Mouse (Mus musculus) limb, embryonic 13.5 days (tissue): Measurements from ENCODE around the gene Drc3. TPM values are rescaled to one million over a fixed set of nuclear protein-coding genes. Genes with fewer than 3 reads are reported as not detected.
A peak's percentile ranks its signal among the peaks of the same experiment; 100 is the strongest.

Experiments used
- ATAC-seq: fragments of 200-750 bp; cut with Nextera tagmentation; 2 replicates; pipeline ENCODE4 v1.8.0; 2017; ENCODE audit warnings: low read depth, moderate number of reproducible peaks, moderate TSS enrichment; ENCODE audit not compliant: low FRiP score
- H3K27ac ChIP-seq: fragments of 300-500 bp; sonication (generic); 2 replicates; pipeline ENCODE4 v1.5.1; 2015; ENCODE audit warnings: inconsistent platforms, mild to moderate bottlenecking, moderate library complexity
- H3K27me3 ChIP-seq: fragments of 300-500 bp; sonication (generic); 2 replicates; pipeline ENCODE4 v1.6.1; 2015; ENCODE audit warnings: mild to moderate bottlenecking, inconsistent platforms
- H3K36me3 ChIP-seq: fragments of 300-500 bp; sonication (generic); 2 replicates; pipeline ENCODE4 v1.6.1; 2015; ENCODE audit warnings: inconsistent platforms, mild to moderate bottlenecking, moderate library complexity
- H3K4me1 ChIP-seq: fragments of 300-500 bp; sonication (generic); 2 replicates; pipeline ENCODE4 v1.6.1; 2015; ENCODE audit warnings: inconsistent platforms
- H3K4me2 ChIP-seq: fragments of 300-500 bp; sonication (generic); replicated peaks from 2 replicates; pipeline ENCODE4 v1.6.1; 2015; ENCODE audit warnings: inconsistent platforms, mild to moderate bottlenecking, moderate library complexity
- H3K4me3 ChIP-seq: fragments of 300-500 bp; sonication (generic); 2 replicates; pipeline ENCODE4 v1.5.1; 2015; ENCODE audit warnings: moderate library complexity, mild to moderate bottlenecking, inconsistent platforms
- H3K9ac ChIP-seq: fragments of 300-500 bp; sonication (generic); 2 replicates; pipeline ENCODE4 v1.6.1; 2015; ENCODE audit warnings: mild to moderate bottlenecking, inconsistent platforms
- H3K9me3 ChIP-seq: fragments of 300-500 bp; sonication (generic); 2 replicates; pipeline ENCODE4 v1.6.1; 2016; ENCODE audit warnings: inconsistent platforms
- WGBS: fragments of 180-500 bp; shearing (Covaris S2); methylation state at CpG from one replicate; pipeline ENCODE4 v1.1.7; 2015; 5-methylcytosine and 5-hydroxymethylcytosine counted together
- polyA plus RNA-seq: library from polyadenylated mRNA; unstranded; fragments of >200 nt; fragmentation: Nextera tagmentation; extraction: Ambion mirVana; gene quantifications from 2 replicates; pipeline ENCODE4 v1.2.1, GENCODE M21; 2015

Gene Drc3
- polyA plus RNA-seq, 1 experiment from 2014 or later = 1.0 TPM

DNA sequence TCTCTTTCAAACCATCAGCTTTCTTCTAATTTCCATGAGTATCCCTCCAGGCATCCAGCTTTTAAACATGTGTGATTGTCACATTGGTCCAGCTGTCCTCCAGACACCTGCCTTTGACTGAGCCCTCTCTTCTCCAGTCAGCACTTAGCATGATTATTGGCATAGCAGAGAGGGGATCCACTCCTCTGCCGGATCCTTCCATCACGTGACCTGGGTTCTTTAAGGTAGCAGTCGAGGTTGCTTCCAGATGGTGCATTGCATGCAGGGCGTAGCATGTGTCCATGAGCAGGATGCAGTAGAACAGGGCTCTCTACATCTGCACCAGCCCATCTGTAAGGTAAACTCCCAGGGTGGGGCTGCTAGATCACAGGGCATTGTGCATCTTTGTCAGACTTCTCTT lies 15.8 kb downstream of the Drc3 start:
- ATAC-seq = no peak
- Histone ChIP-seq H3K9ac (no peak overlapping the region), H3K4me3 (no peak overlapping the region), H3K9me3 (no peaks in the 10 kb centered on the region), H3K4me2 (no peak overlapping the region), H3K27ac (no peak overlapping the region), H3K4me1 (peaks cover 23% of the 10 kb centered on the region), H3K36me3 (no peaks in the 10 kb centered on the region), H3K27me3 (no peaks in the 10 kb centered on the region)
- 61% methylated on average over 4 of the region's 4 CpGs for WGBS

DNA sequence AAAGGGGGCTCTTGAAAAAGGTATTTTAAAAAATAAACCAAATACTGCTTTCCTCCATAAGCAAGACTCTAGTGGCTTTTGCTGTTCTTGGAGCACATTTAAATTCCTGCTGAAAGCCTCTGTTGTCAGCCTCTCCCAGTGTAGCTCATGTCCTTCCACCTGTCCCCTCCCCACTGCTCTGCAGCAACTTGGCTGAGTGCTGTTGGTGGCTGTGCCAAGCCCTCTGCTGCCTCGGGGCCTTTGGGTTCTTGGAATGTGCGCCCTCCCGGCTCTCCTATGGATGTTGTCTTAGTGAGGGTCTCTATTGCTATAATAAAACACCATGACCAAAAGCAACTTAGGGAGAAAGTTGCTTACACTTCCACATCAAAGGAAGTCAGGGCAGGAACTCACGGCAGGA lies 16.3 kb downstream of the Drc3 start:
- H3K27ac ChIP-seq = no peak overlapping the region
- no peak overlapping the region for H3K4me3 ChIP-seq
- H3K36me3 ChIP-seq = no peaks in the 10 kb centered on the region
- H3K4me2 ChIP-seq = no peak overlapping the region
- peaks cover 23% of the 10 kb centered on the region for H3K4me1 ChIP-seq
- no peak overlapping the region for H3K9ac ChIP-seq
- no peaks in the 10 kb centered on the region for H3K9me3 ChIP-seq
- ATAC-seq = no peak
- 36% methylated on average over 4 of the region's 4 CpGs for WGBS
- no peaks in the 10 kb centered on the region for H3K27me3 ChIP-seq

DNA sequence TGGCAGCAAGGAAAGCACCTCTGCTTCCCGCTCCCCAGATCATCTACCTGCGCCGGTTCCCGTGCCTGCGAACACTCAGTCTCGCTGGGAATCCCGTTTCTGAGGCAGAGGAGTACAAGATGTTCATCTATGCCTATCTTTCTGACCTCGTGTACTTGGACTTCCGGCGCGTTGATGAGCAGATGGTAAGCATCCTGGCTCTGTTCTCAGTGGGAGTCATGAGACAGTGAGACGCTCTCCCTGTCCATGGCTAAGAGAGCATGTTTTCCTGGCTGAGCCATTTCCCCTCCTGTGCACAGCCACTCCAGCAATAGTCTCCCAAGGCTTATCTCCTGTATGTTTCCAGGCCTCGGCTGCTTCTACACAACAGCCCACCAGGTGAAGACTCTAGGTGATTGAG lies 17.3 kb downstream of the Drc3 start:
- H3K27ac ChIP-seq = no peak overlapping the region
- H3K27me3 ChIP-seq = no peaks in the 10 kb centered on the region
- 85% methylated on average over 13 of the region's 13 CpGs for WGBS
- H3K4me3 ChIP-seq = no peak overlapping the region
- no peaks in the 10 kb centered on the region for H3K9me3 ChIP-seq
- no peak overlapping the region for H3K9ac ChIP-seq
- peaks cover 21% of the 10 kb centered on the region for H3K4me1 ChIP-seq
- H3K36me3 ChIP-seq = no peaks in the 10 kb centered on the region
- H3K4me2 ChIP-seq = no peak overlapping the region
- no peak for ATAC-seq

DNA sequence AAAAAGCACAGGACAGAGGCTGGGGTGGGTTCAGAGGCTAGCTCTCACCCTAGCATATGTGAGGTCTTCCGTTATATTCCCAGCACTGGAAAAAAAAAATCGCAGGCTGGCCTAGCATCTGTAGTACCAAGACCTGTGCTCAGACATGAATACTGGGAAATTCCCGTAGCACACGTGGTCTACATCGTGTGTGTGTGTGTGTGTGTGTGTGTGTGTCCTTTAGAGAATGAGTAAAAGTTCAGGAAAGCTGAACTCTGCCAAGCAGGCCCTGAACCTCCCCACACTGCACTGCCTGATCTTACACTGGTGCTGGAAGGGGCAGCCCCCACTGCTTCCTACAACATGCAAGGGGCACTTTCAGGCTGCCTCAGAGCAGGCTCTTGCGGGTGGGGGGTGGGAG lies 21.4 kb downstream of the Drc3 start:
- no peak for ATAC-seq
- 67% methylated on average over 6 of the region's 6 CpGs for WGBS

DNA sequence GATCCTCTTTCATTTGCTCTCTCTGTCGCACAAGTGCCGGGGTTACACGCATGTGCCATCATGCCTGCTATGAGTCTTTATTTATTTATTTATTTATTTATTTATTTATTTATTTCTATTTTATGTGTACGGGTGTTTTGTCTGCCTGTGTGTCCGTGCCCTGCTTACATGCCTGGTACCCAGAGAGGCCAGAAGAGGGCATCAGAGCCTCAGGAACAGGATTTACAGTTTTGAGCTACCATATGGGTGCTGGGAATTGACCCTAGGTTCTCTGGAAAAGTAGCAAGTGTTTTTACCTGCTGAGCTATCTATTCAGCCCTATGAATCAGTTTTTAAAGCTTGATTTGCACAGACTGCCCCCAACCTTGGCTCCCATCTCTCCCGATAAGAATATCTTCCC lies 30.4 kb downstream of the Drc3 start:
- Histone ChIP-seq H3K4me1 (peaks cover 10% of the 10 kb centered on the region), H3K27me3 (no peaks in the 10 kb centered on the region), H3K9ac (no peak overlapping the region), H3K9me3 (no peaks in the 10 kb centered on the region), H3K27ac (no peak overlapping the region), H3K4me2 (no peak overlapping the region), H3K4me3 (no peak overlapping the region), H3K36me3 (no peaks in the 10 kb centered on the region)
- ATAC-seq = no peak
- 90% methylated on average over 6 of the region's 6 CpGs for WGBS

More for the DNA sequence above, 21.4 kb downstream of the Drc3 start:
- Histone ChIP-seq H3K27ac (no peak overlapping the region), H3K4me3 (no peak overlapping the region), H3K27me3 (no peaks in the 10 kb centered on the region), H3K9me3 (no peaks in the 10 kb centered on the region), H3K36me3 (no peaks in the 10 kb centered on the region), H3K4me1 (no peaks in the 10 kb centered on the region), H3K9ac (0 out of 2 replicates have a peak overlapping the region, but pooled peaks have one; percentile 25), H3K4me2 (no peak overlapping the region)

DNA sequence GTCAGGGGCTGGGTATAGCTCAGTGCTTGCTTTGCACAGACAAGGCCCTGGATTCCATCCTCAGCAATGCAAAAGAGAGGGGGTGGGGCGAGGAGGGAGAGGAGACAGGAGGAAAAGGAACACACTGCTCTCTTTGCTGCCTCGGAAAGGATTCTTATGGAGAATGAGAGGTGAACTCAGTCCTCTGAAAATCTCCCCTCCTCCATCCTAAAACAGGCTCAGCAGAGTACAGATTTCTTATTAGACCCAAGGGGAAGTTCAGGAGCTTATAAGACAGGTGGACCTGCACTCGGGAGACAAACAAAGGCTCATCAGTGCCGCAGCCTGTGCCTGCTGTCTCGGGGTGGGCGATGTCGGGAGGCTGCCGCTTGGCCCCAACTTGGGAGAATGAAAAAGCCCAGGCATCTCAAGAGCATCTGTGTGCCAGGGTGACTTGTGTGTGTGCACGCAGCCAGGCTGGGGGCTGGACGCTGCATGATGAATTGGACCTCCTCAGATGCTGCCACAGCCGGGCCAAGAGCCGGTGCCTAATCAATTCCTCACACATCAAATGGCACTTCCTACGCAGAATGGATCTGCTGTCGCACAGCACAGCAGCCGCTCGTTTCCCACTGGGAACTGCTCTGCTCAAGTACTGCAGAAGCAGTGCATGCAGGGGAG lies 31.8 kb downstream of the Drc3 start:
- Histone ChIP-seq H3K4me1 (peaks cover 10% of the 10 kb centered on the region), H3K9ac (peak overlapping the region; percentile 53), H3K4me2 (peak overlapping the region; percentile 49), H3K4me3 (no peak overlapping the region), H3K27me3 (no peaks in the 10 kb centered on the region), H3K27ac (no peak overlapping the region), H3K36me3 (no peaks in the 10 kb centered on the region), H3K9me3 (no peaks in the 10 kb centered on the region)
- WGBS = 6% methylated on average over 16 of the region's 16 CpGs
- no peak for ATAC-seq

DNA sequence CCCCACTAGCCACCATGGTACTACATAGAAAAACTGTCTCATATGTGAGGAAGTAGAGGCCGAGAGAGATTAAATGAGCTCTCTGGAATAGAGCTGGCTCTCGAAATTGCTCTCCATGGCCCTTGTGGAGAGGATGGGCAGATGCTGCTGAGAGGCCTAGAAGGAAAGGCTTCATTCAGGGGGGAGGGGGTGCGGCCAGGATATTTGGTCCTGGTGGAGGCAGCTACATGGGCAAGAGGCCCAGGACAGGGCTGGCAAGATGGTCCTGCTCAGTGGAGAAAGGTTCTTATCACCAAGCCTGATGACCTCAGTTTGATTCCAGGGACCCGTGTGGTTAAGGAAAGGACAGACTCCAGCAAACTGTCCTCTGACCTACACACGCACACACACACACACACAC lies 32.8 kb downstream of the Drc3 start:
- ATAC-seq = no peak
- no peaks in the 10 kb centered on the region for H3K27me3 ChIP-seq
- peaks cover 10% of the 10 kb centered on the region for H3K4me1 ChIP-seq
- no peak overlapping the region for H3K4me3 ChIP-seq
- H3K27ac ChIP-seq = no peak overlapping the region
- no peaks in the 10 kb centered on the region for H3K9me3 ChIP-seq
- no peaks in the 10 kb centered on the region for H3K36me3 ChIP-seq
- H3K4me2 ChIP-seq = no peak overlapping the region
- WGBS = 78% methylated on average over 5 of the region's 5 CpGs
- H3K9ac ChIP-seq = no peak overlapping the region

DNA sequence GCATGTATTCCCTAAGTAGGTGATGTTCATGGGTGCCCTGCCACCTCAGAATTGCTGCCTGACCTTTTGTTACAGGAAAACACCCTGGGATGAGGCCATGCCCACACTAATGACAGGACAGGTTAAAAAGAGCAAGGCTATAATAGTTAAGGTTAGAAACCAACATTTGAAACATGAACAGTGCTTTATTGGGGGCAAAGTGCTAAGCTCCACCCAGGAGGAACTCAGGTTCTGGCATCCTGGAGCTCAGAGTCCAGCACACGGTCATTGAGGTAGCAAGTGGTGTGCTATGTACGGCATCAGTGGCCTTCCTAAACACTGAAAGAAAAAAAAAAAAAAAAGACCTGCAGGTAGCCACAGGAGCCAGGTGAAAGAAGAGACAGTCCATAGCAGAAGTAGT lies 34.8 kb downstream of the Drc3 start:
- Histone ChIP-seq H3K4me3 (no peak overlapping the region), H3K27me3 (no peaks in the 10 kb centered on the region), H3K9me3 (no peaks in the 10 kb centered on the region), H3K9ac (no peak overlapping the region), H3K36me3 (no peaks in the 10 kb centered on the region), H3K4me1 (peaks cover 10% of the 10 kb centered on the region), H3K4me2 (no peak overlapping the region), H3K27ac (no peak overlapping the region)
- 86% methylated on average over 2 of the region's 2 CpGs for WGBS
- ATAC-seq = no peak

DNA sequence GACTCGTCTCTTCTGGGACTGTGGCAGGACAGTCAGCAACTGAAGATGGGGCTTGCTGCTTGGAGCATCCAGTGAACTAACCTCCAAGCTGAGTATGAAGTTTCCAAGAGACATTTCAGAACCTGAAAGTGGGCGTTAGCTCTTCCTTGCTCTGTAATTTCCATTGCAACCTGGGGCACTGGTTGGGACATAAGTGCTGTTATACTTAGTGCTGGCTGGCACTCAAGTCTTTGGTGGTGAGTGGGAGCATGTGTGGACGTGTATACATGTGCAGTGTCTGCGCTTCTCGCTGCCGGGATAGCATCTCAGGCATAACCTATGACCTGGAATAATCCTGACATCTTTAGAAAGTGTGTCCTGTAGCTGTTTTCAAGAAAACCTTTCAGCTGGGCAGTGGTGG lies 38.2 kb downstream of the Drc3 start:
- no peaks in the 10 kb centered on the region for H3K36me3 ChIP-seq
- no peaks in the 10 kb centered on the region for H3K27me3 ChIP-seq
- no peak overlapping the region for H3K4me2 ChIP-seq
- H3K4me3 ChIP-seq = no peak overlapping the region
- WGBS = 77% methylated on average over 6 of the region's 6 CpGs
- no peaks in the 10 kb centered on the region for H3K4me1 ChIP-seq
- H3K9me3 ChIP-seq = no peaks in the 10 kb centered on the region
- no peak for ATAC-seq
- no peak overlapping the region for H3K27ac ChIP-seq
- H3K9ac ChIP-seq = no peak overlapping the region

DNA sequence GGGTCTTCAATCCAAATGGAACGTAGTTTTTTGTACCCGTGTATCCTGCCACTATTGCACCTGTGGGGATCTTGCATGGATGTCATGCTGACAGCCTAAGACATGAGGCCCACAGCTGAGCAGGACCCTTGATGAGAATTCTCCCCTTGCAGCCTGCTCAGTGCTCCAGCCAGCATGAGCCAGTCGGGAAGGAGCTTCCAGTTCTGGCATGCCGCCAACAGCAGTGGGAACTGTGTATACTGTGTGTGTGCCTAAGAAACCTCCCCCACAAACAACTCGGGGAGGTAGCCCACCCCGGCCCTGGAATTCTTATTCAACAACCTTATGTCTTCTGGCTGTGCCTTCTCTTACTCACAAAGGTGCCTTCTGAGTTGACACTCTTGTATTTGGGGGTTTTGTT lies 43.4 kb downstream of the Drc3 start:
- Histone ChIP-seq H3K4me3 (no peak overlapping the region), H3K36me3 (peaks cover 21% of the 10 kb centered on the region), H3K27me3 (no peaks in the 10 kb centered on the region), H3K9me3 (no peaks in the 10 kb centered on the region), H3K4me1 (peaks cover 5% of the 10 kb centered on the region; the same call in 1 of the 2 replicates), H3K4me2 (no peak overlapping the region), H3K9ac (no peak overlapping the region), H3K27ac (no peak overlapping the region)
- ATAC-seq = 0 out of 2 replicates have a peak, but pooled peaks have one; percentile 51
- 59% methylated on average over 6 of the region's 6 CpGs for whole genome bisulfite sequencing

DNA sequence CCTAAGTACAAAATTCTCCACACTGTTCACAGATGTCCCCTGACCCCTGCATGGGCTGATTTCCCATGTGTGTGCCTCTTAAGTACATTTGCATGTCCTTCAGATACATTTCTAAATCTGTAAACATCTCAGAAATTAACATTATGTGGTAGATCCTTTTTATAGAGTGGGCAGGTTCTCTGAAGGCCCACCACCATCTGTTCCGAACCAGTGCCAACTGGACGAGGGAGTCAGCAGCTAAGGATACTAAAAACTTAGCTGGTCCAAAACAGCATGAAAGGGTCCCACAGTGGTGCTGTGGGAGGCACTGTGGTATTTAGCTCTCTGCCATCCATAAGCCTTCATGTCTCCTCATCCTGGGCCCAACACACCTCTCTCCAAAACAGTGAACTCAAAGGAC lies 44.0 kb downstream of the Drc3 start:
- ATAC-seq = no peak
- H3K27me3 ChIP-seq = no peaks in the 10 kb centered on the region
- 92% methylated on average over 2 of the region's 2 CpGs for WGBS

DNA sequence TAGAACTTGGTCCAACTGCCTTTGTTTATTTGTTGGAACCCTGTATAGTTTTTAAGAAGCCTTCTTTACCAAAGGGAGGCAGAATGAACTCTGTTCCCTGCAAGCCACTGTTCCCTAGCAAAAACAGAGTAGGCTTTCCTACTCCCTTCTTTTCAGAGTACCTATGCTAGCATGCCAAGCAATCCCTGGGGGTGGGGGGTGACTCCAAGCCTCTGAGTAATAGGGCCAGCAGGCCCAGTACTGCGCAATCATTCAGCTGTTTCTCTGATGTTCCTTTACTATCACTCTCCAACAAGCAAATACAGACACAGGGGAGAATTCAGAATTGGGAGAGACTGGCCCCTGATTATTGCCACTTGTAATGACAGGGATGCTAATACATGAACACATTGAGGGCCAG lies 53.5 kb downstream of the Drc3 start:
- no peak overlapping the region for H3K9ac ChIP-seq
- H3K4me1 ChIP-seq = no peaks in the 10 kb centered on the region
- no peak overlapping the region for H3K27ac ChIP-seq
- no peaks in the 10 kb centered on the region for H3K9me3 ChIP-seq
- H3K4me2 ChIP-seq = no peak overlapping the region
- WGBS = 100% methylated on average over 1 of the region's 1 CpGs
- peaks cover 82% of the 10 kb centered on the region for H3K36me3 ChIP-seq
- no peak overlapping the region for H3K4me3 ChIP-seq
- no peak for ATAC-seq
- H3K27me3 ChIP-seq = no peaks in the 10 kb centered on the region

More for the DNA sequence above, 44.0 kb downstream of the Drc3 start:
- H3K36me3 ChIP-seq = peaks cover 27% of the 10 kb centered on the region
- no peak overlapping the region for H3K27ac ChIP-seq
- no peak overlapping the region for H3K9ac ChIP-seq
- H3K4me1 ChIP-seq = peaks cover 5% of the 10 kb centered on the region; the same call in 1 of the 2 replicates
- no peak overlapping the region for H3K4me3 ChIP-seq
- H3K4me2 ChIP-seq = no peak overlapping the region
- H3K9me3 ChIP-seq = no peaks in the 10 kb centered on the region

DNA sequence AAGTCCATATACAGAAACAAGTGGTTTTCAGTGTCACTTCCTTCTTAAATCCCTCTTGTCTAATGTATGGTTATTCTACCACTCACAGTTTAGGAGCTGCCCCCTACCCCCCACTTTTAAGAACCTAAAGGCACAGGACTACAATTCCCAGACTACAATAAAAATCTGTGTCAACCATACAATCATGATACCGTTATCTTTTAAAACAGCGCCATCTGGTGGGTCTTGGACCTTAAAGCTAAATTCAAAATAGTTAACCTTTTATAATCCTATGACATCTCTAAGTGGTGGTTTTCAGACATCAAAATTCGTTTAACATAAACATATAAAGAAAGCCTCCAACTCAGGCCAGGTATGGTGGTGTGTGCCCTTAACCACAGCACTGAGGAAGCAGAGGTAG lies 59.0 kb downstream of the Drc3 start:
- peaks cover 16% of the 10 kb centered on the region for H3K4me1 ChIP-seq
- peaks cover 26% of the 10 kb centered on the region for H3K36me3 ChIP-seq
- H3K9ac ChIP-seq = no peak overlapping the region
- no peaks in the 10 kb centered on the region for H3K27me3 ChIP-seq
- no peak for ATAC-seq
- WGBS = 11% methylated on average over 3 of the region's 3 CpGs
- no peak overlapping the region for H3K27ac ChIP-seq
- H3K4me2 ChIP-seq = no peak overlapping the region
- no peak overlapping the region for H3K4me3 ChIP-seq
- H3K9me3 ChIP-seq = no peaks in the 10 kb centered on the region
